Mouse (Mus musculus) testis, adult 2 months (tissue): ENCODE data around the gene Cpne8. TPM values are rescaled to one million over a fixed set of nuclear protein-coding genes. Genes with fewer than 3 reads are reported as not detected.

Experiments used
- H3K27ac ChIP-seq: fragments of 200-500 bp; 2 replicates; pipeline ENCODE4 v1.5.1; 2012; ENCODE audit warnings: low read depth, low read length; ENCODE audit not compliant: control insufficient read depth, insufficient read depth
- H3K27me3 ChIP-seq: fragments of 200-500 bp; 2 replicates; pipeline ENCODE4 v1.6.1; 2012; ENCODE audit warnings: mild to moderate bottlenecking, low read length, moderate library complexity; ENCODE audit not compliant: control insufficient read depth, insufficient read depth
- H3K36me3 ChIP-seq: fragments of 200-500 bp; 2 replicates; pipeline ENCODE4 v1.6.1; 2012; ENCODE audit warnings: mild to moderate bottlenecking, low read length; ENCODE audit not compliant: control insufficient read depth, insufficient read depth
- H3K4me1 ChIP-seq: fragments of 200-500 bp; 2 replicates; pipeline ENCODE4 v1.6.1; 2012; ENCODE audit warnings: low read length; ENCODE audit not compliant: control insufficient read depth, insufficient read depth
- H3K4me3 ChIP-seq: fragments of 200-500 bp; 2 replicates; pipeline ENCODE4 v1.5.1; 2012; ENCODE audit warnings: low read depth, mild to moderate bottlenecking, low read length, moderate library complexity, mixed read lengths; ENCODE audit not compliant: control insufficient read depth
- CTCF ChIP-seq: fragments of 200-500 bp; IDR thresholded peaks from 2 replicates; pipeline ENCODE4 v1.5.1; 2012; ENCODE audit warnings: low read depth, mild to moderate bottlenecking, inconsistent platforms, low read length, moderate library complexity; ENCODE audit not compliant: control insufficient read depth, insufficient read depth, insufficient replicate concordance
- POLR2A ChIP-seq: fragments of 200-500 bp; IDR thresholded peaks from 2 replicates; pipeline ENCODE4 v1.6.1; 2012; ENCODE audit warnings: low read depth, mild to moderate bottlenecking, inconsistent platforms, low read length, moderate library complexity; ENCODE audit not compliant: control insufficient read depth
- polyA plus RNA-seq: library from polyadenylated mRNA; depleted of rRNA; stranded (reverse); fragments of >200 nt; gene quantifications from 2 replicates; pipeline ENCODE4 v1.2.3, GENCODE M21; 2012

Cpne8 gene
- polyA plus RNA-seq, 1 experiment: 3.6 TPM

- no peaks in the 10 kb centered on the region for H3K36me3 ChIP-seq
- H3K4me1 ChIP-seq: no peaks in the 10 kb centered on the region
- H3K4me3 ChIP-seq: no peak overlapping the region
- TF ChIP-seq CTCF: no peak
- TF ChIP-seq POLR2A: no peak
- no peaks in the 10 kb centered on the region for H3K27me3 ChIP-seq
- no peak overlapping the region for H3K27ac ChIP-seq
These were observed 216.0 kb downstream of the Cpne8 start for GRCm38 (mm10) chr15:90463281-90463680.

GRCm38 (mm10) chr15:90446076-90446475 lies 233.2 kb downstream of the Cpne8 start:
- H3K27me3 ChIP-seq: no peaks in the 10 kb centered on the region
- H3K27ac ChIP-seq: no peak overlapping the region
- H3K4me3 ChIP-seq: no peak overlapping the region
- no peaks in the 10 kb centered on the region for H3K36me3 ChIP-seq
- H3K4me1 ChIP-seq: no peaks in the 10 kb centered on the region
- no peak for TF ChIP-seq CTCF
- no peak for TF ChIP-seq POLR2A
